Mouse (Mus musculus): ENCODE measurements around the gene Mab21l2. TPM values are rescaled to one million over a fixed set of nuclear protein-coding genes. Genes with fewer than 3 reads are reported as not detected.

Gene Mab21l2
- polyA plus RNA-seq, 1 experiment from 2014 or later = 3.5 TPM

GRCm38 (mm10) chr3:86551011-86551728, 2.7 kb upstream of the Mab21l2 start:
- no peak for ATAC-seq (replicated peaks)
- Histone ChIP-seq H3K4me1 (peaks cover 21% of the 10 kb centered on the region), H3K4me3 (no peak overlapping the region), H3K9ac (replicated peaks) (no peak overlapping the region), H3K9me3 (no peaks in the 10 kb centered on the region), H3K36me3 (no peaks in the 10 kb centered on the region), H3K4me2 (replicated peaks) (no peak overlapping the region), H3K27me3 (peaks cover 70% of the 10 kb centered on the region), H3K27ac (replicated peaks) (no peak overlapping the region)
- 4% methylated on average over 8 of the region's 8 CpGs for WGBS

- WGBS = 2% methylated on average over 22 of the region's 22 CpGs
- H3K4me2 ChIP-seq (replicated peaks) = no peak overlapping the region
- no peak overlapping the region for H3K4me3 ChIP-seq
- peaks cover 24% of the 10 kb centered on the region for H3K4me1 ChIP-seq
- no peaks in the 10 kb centered on the region for H3K36me3 ChIP-seq
- no peak overlapping the region for H3K27ac ChIP-seq (replicated peaks)
- H3K9ac ChIP-seq (replicated peaks) = no peak overlapping the region
- H3K9me3 ChIP-seq = no peaks in the 10 kb centered on the region
- peaks cover 67% of the 10 kb centered on the region for H3K27me3 ChIP-seq
- no peak for ATAC-seq (replicated peaks)
These were observed 2.0 kb upstream of the Mab21l2 start for GRCm38 (mm10) chr3:86550301-86551010.

GRCm38 (mm10) chr3:86547251-86547791, 1.1 kb downstream of the Mab21l2 start:
- Histone ChIP-seq H3K9me3 (no peaks in the 10 kb centered on the region), H3K9ac (replicated peaks) (no peak overlapping the region; the same call in 1 of the 2 replicates), H3K4me1 (peaks cover 24% of the 10 kb centered on the region), H3K4me3 (peak overlapping the region; percentile 29), H3K4me2 (replicated peaks) (peak overlapping the region; percentile 48), H3K27ac (replicated peaks) (no peak overlapping the region), H3K27me3 (peaks cover 67% of the 10 kb centered on the region), H3K36me3 (no peaks in the 10 kb centered on the region)
- peak; percentile 51; the same call in 1 of the 2 replicates for ATAC-seq (replicated peaks)
- WGBS = under 1% methylated on average over 42 of the region's 42 CpGs

GRCm38 (mm10) chr3:86546471-86547250, 1.8 kb downstream of the Mab21l2 start:
- Histone ChIP-seq H3K27ac (replicated peaks) (no peak overlapping the region), H3K9me3 (no peaks in the 10 kb centered on the region), H3K4me1 (peaks cover 24% of the 10 kb centered on the region), H3K4me2 (replicated peaks) (peak overlapping the region; percentile 48), H3K9ac (replicated peaks) (no peak overlapping the region), H3K27me3 (peaks cover 66% of the 10 kb centered on the region), H3K36me3 (no peaks in the 10 kb centered on the region), H3K4me3 (peak overlapping the region; percentile 29)
- ATAC-seq (replicated peaks) = peak; percentile 51
- WGBS = under 1% methylated on average over 45 of the region's 45 CpGs

- peak overlapping the region; percentile 29; the same call in 1 of the 2 replicates for H3K4me3 ChIP-seq
- peaks cover 63% of the 10 kb centered on the region for H3K27me3 ChIP-seq
These were observed 2.5 kb downstream of the Mab21l2 start for GRCm38 (mm10) chr3:86545945-86546344.

GRCm38 (mm10) chr3:86544785-86545184, 3.6 kb downstream of the Mab21l2 start:
- no peak overlapping the region for H3K4me2 ChIP-seq (replicated peaks)
- no peaks in the 10 kb centered on the region for H3K9me3 ChIP-seq
- H3K27ac ChIP-seq (replicated peaks) = no peak overlapping the region
- no peak for ATAC-seq (replicated peaks)
- H3K4me3 ChIP-seq = no peak overlapping the region
- peaks cover 24% of the 10 kb centered on the region for H3K4me1 ChIP-seq
- 19% methylated on average over 3 of the region's 3 CpGs for WGBS
- peaks cover 60% of the 10 kb centered on the region for H3K27me3 ChIP-seq
- H3K9ac ChIP-seq (replicated peaks) = no peak overlapping the region
- H3K36me3 ChIP-seq = no peaks in the 10 kb centered on the region

More at GRCm38 (mm10) chr3:86545945-86546344, 2.5 kb downstream of the Mab21l2 start:
- Histone ChIP-seq H3K27ac (replicated peaks) (no peak overlapping the region), H3K9ac (replicated peaks) (no peak overlapping the region), H3K4me2 (replicated peaks) (peak overlapping the region; percentile 48; the same call in 1 of the 2 replicates), H3K36me3 (no peaks in the 10 kb centered on the region), H3K4me1 (peaks cover 24% of the 10 kb centered on the region), H3K9me3 (no peaks in the 10 kb centered on the region)
- 16% methylated on average over 5 of the region's 5 CpGs for WGBS
- no peak for ATAC-seq (replicated peaks)

GRCm38 (mm10) chr3:86541863-86542397, 6.5 kb downstream of the Mab21l2 start:
- H3K9me3 ChIP-seq = no peaks in the 10 kb centered on the region
- no peak overlapping the region for H3K27ac ChIP-seq (replicated peaks)
- ATAC-seq (replicated peaks) = no peak
- no peak overlapping the region for H3K4me3 ChIP-seq
- H3K27me3 ChIP-seq = peaks cover 66% of the 10 kb centered on the region
- WGBS = 53% methylated on average over 1 of the region's 1 CpGs
- no peaks in the 10 kb centered on the region for H3K36me3 ChIP-seq
- peaks cover 10% of the 10 kb centered on the region for H3K4me1 ChIP-seq
- H3K9ac ChIP-seq (replicated peaks) = no peak overlapping the region
- H3K4me2 ChIP-seq (replicated peaks) = no peak overlapping the region

- Histone ChIP-seq H3K36me3 (no peaks in the 10 kb centered on the region), H3K27me3 (peaks cover 60% of the 10 kb centered on the region), H3K9me3 (no peaks in the 10 kb centered on the region), H3K4me2 (replicated peaks) (no peak overlapping the region), H3K4me1 (peaks cover 3% of the 10 kb centered on the region), H3K9ac (replicated peaks) (no peak overlapping the region), H3K27ac (replicated peaks) (no peak overlapping the region), H3K4me3 (no peak overlapping the region)
- WGBS = 63% methylated on average over 4 of the region's 4 CpGs
- no peak for ATAC-seq (replicated peaks)
These were observed 7.3 kb downstream of the Mab21l2 start for GRCm38 (mm10) chr3:86541074-86541614.

GRCm38 (mm10) chr3:86539555-86540168, 8.8 kb downstream of the Mab21l2 start:
- Histone ChIP-seq H3K9ac (replicated peaks) (no peak overlapping the region), H3K4me2 (replicated peaks) (no peak overlapping the region)

GRCm38 (mm10) chr3:86538645-86539554, 9.5 kb downstream of the Mab21l2 start:
- Histone ChIP-seq H3K27ac (replicated peaks) (no peak overlapping the region), H3K4me2 (replicated peaks) (no peak overlapping the region)

More at GRCm38 (mm10) chr3:86539555-86540168, 8.8 kb downstream of the Mab21l2 start:
- peaks cover 54% of the 10 kb centered on the region for H3K27me3 ChIP-seq
- no peak overlapping the region for H3K27ac ChIP-seq (replicated peaks)
- no peaks in the 10 kb centered on the region for H3K4me1 ChIP-seq
- no peaks in the 10 kb centered on the region for H3K36me3 ChIP-seq
- H3K9me3 ChIP-seq = no peaks in the 10 kb centered on the region
- H3K4me3 ChIP-seq = no peak overlapping the region
- no peak for ATAC-seq (replicated peaks)
- WGBS = 35% methylated on average over 11 of the region's 11 CpGs

More at GRCm38 (mm10) chr3:86538645-86539554, 9.5 kb downstream of the Mab21l2 start:
- Histone ChIP-seq H3K4me1 (no peaks in the 10 kb centered on the region), H3K4me3 (no peak overlapping the region), H3K9ac (replicated peaks) (no peak overlapping the region), H3K27me3 (peaks cover 50% of the 10 kb centered on the region), H3K36me3 (no peaks in the 10 kb centered on the region), H3K9me3 (no peaks in the 10 kb centered on the region)
- ATAC-seq (replicated peaks) = no peak; the same call in 1 of the 2 replicates
- 19% methylated on average over 13 of the region's 13 CpGs for WGBS

Data from forebrain, embryonic 15.5 days (tissue).